Mouse (Mus musculus) stomach, embryonic 15.5 days (tissue): ENCODE results near the gene Aldh18a1. TPM values are rescaled to one million over a fixed set of nuclear protein-coding genes. Genes with fewer than 3 reads are reported as not detected.
"Not testable (repeated sequence)": the region's sequence is repeated elsewhere in the genome, so short reads cannot be mapped to it uniquely, and the experiment has no call there.

ENCODE experiments used
- ATAC-seq: fragments of 200-750 bp; cut with Nextera tagmentation; 2 replicates; pipeline ENCODE4 v1.8.0; 2017; ENCODE audit warnings: low read depth, moderate number of reproducible peaks, moderate TSS enrichment; ENCODE audit not compliant: insufficient read depth, low FRiP score
- H3K27ac ChIP-seq: fragments of 300-500 bp; sonication (generic); 2 replicates; pipeline ENCODE4 v1.5.1; 2015; ENCODE audit warnings: mild to moderate bottlenecking, inconsistent platforms
- H3K27me3 ChIP-seq: fragments of 300-500 bp; sonication (generic); replicated peaks from 2 replicates; pipeline ENCODE4 v1.6.1; 2015; ENCODE audit warnings: inconsistent platforms
- H3K36me3 ChIP-seq: fragments of 300-500 bp; sonication (generic); 2 replicates; pipeline ENCODE4 v1.6.1; 2015; ENCODE audit warnings: inconsistent platforms
- H3K4me1 ChIP-seq: fragments of 300-500 bp; sonication (generic); 2 replicates; pipeline ENCODE4 v1.6.1; 2015; ENCODE audit warnings: inconsistent platforms
- H3K4me2 ChIP-seq: fragments of 300-500 bp; sonication (generic); 2 replicates; pipeline ENCODE4 v1.6.1; 2015; ENCODE audit warnings: mild to moderate bottlenecking, inconsistent platforms
- H3K4me3 ChIP-seq: fragments of 300-500 bp; sonication (generic); replicated peaks from 2 replicates; pipeline ENCODE4 v1.5.1; 2015; ENCODE audit warnings: inconsistent platforms
- H3K9ac ChIP-seq: fragments of 300-500 bp; sonication (generic); 2 replicates; pipeline ENCODE4 v1.6.1; 2015; ENCODE audit warnings: inconsistent platforms
- H3K9me3 ChIP-seq: fragments of 300-500 bp; sonication (generic); 2 replicates; pipeline ENCODE4 v1.6.1; 2016; ENCODE audit warnings: inconsistent platforms
- WGBS: fragments of 180-500 bp; shearing (Covaris S2); methylation state at CpG from one replicate; pipeline ENCODE4 v1.1.7; 2015; 5-methylcytosine and 5-hydroxymethylcytosine counted together
- polyA plus RNA-seq: library from polyadenylated mRNA; unstranded; fragments of >200 nt; fragmentation: Nextera tagmentation; extraction: Ambion mirVana; gene quantifications from 2 replicates; pipeline ENCODE4 v1.2.1, GENCODE M21; 2015

Gene Aldh18a1
- polyA plus RNA-seq, 1 experiment from 2014 or later, result 99.9 TPM

DNA sequence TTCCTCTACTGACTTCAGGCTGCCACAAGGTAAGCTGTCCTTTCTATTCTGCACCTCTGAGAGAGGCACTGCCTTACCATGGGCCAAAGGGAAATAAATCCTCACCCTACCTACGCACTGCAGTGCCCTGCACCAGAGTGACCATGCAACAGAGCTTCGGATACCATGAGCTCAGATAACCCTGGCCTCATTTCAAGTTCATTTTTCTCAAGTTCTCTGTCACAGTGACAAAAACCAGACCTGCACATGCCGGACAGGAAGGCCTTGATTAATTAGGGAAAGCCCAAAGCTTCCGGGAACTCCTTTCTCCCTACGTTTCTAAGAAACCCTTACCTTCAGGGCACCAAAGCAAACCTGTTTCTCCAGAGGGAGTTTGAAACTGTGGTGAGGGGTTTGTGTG, 6.6 kb downstream of the Aldh18a1 start:
- WGBS, result 41% methylated on average over 5 of the region's 5 CpGs
- no peak overlapping the region for H3K4me3 ChIP-seq
- no peak for ATAC-seq
- peak overlapping the region; percentile 0; the same call in 1 of the 2 replicates for H3K27ac ChIP-seq
- no peaks in the 10 kb centered on the region for H3K9me3 ChIP-seq
- 0 out of 2 replicates have a peak, but pooled peaks cover under 1% of the 10 kb centered on the region for H3K4me1 ChIP-seq
- H3K4me2 ChIP-seq, result no peak overlapping the region
- H3K36me3 ChIP-seq, result peaks cover 12% of the 10 kb centered on the region
- no peak overlapping the region for H3K9ac ChIP-seq
- H3K27me3 ChIP-seq, result no peaks in the 10 kb centered on the region

GRCm38 (mm10) chr19:40580902-40581301, 7.4 kb downstream of the Aldh18a1 start:
- 0 out of 2 replicates have a peak, but pooled peaks have one; percentile 42 for ATAC-seq
- no peak overlapping the region for H3K27ac ChIP-seq

GRCm38 (mm10) chr19:40575438-40575837, 12.8 kb downstream of the Aldh18a1 start:
- no peaks in the 10 kb centered on the region for H3K27me3 ChIP-seq
- no peak overlapping the region for H3K9ac ChIP-seq
- 48% methylated on average over 5 of the region's 5 CpGs for WGBS
- peak; percentile 84 for ATAC-seq
- H3K4me2 ChIP-seq, result no peak overlapping the region
- peak overlapping the region; percentile 51; the same call in 1 of the 2 replicates for H3K27ac ChIP-seq
- H3K4me1 ChIP-seq, result no peaks in the 10 kb centered on the region
- H3K9me3 ChIP-seq, result no peaks in the 10 kb centered on the region
- H3K36me3 ChIP-seq, result peaks cover 53% of the 10 kb centered on the region
- H3K4me3 ChIP-seq, result no peak overlapping the region

More at GRCm38 (mm10) chr19:40580902-40581301, 7.4 kb downstream of the Aldh18a1 start:
- 65% methylated on average over 2 of the region's 2 CpGs for WGBS
- Histone ChIP-seq H3K36me3 (peaks cover 15% of the 10 kb centered on the region), H3K9me3 (no peaks in the 10 kb centered on the region), H3K4me1 (no peaks in the 10 kb centered on the region), H3K4me3 (no peak overlapping the region), H3K27me3 (no peaks in the 10 kb centered on the region), H3K9ac (no peak overlapping the region), H3K4me2 (no peak overlapping the region)

DNA sequence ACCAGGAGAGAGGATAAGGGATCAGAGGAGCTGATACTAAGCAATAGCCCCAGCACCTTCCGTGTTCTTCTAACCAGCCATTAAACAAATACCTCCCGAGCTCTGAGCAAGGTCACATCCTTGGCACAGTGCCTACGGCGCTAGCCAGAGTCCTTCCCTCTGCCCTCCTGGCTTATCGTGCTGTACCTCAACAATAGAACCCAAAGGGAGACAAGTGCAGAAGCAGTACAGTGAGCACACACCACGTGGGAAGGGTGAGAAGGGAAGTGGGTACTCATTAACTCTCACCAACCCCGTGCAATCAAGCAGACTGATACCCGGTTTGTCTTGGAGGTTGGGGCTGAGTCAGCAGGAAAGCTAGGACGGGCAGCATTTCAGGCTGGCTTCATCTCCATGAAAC, 17.5 kb downstream of the Aldh18a1 start:
- peak; percentile 89 for ATAC-seq
- H3K27me3 ChIP-seq, result no peaks in the 10 kb centered on the region
- peaks cover 73% of the 10 kb centered on the region for H3K36me3 ChIP-seq
- no peaks in the 10 kb centered on the region for H3K4me1 ChIP-seq
- WGBS, result 83% methylated on average over 9 of the region's 9 CpGs
- H3K4me2 ChIP-seq, result no peak overlapping the region
- H3K4me3 ChIP-seq, result no peak overlapping the region
- H3K9ac ChIP-seq, result no peak overlapping the region
- no peaks in the 10 kb centered on the region; the same call in 1 of the 2 replicates for H3K9me3 ChIP-seq
- peak overlapping the region; percentile 64; the same call in 1 of the 2 replicates for H3K27ac ChIP-seq

DNA sequence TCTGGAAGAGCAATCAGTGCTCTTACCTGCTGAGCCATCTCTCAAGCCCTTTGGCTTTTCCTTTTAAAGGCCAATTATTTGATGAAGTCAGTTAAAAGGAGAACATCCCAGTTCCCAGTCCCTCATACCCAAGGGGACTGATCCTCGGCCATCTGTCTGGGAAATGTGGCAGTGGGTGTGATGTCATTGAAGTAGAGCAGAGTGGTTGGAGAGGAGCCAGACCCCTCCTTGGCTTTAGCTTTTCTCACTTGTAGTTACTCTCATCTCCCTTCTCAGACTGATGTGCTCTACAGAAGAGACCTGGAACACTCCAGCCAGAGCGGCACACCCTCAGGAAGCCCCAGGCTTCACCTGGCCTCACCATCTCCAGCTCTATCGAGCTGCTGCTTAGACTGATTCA, 20.6 kb downstream of the Aldh18a1 start:
- H3K9me3 ChIP-seq, result no peaks in the 10 kb centered on the region; the same call in 1 of the 2 replicates
- no peak overlapping the region for H3K4me2 ChIP-seq
- no peak overlapping the region for H3K4me3 ChIP-seq
- no peak overlapping the region for H3K9ac ChIP-seq
- ATAC-seq, result no peak
- peaks cover 56% of the 10 kb centered on the region for H3K36me3 ChIP-seq
- H3K4me1 ChIP-seq, result no peaks in the 10 kb centered on the region
- no peaks in the 10 kb centered on the region for H3K27me3 ChIP-seq
- 82% methylated on average over 3 of the region's 3 CpGs for WGBS
- no peak overlapping the region for H3K27ac ChIP-seq

- H3K4me3 ChIP-seq, result no peak overlapping the region
- H3K36me3 ChIP-seq, result peaks cover 34% of the 10 kb centered on the region
- H3K4me1 ChIP-seq, result no peaks in the 10 kb centered on the region
- ATAC-seq, result no peak
- no peaks in the 10 kb centered on the region for H3K27me3 ChIP-seq
- H3K9me3 ChIP-seq, result no peaks in the 10 kb centered on the region
- H3K27ac ChIP-seq, result no peak overlapping the region
- 75% methylated on average over 10 of the region's 10 CpGs for WGBS
- no peak overlapping the region for H3K9ac ChIP-seq
- H3K4me2 ChIP-seq, result no peak overlapping the region
Observed at GRCm38 (mm10) chr19:40563880-40564645, 24.2 kb downstream of the Aldh18a1 start.

GRCm38 (mm10) chr19:40561521-40561920, 26.7 kb downstream of the Aldh18a1 start:
- H3K36me3 ChIP-seq, result peaks cover 35% of the 10 kb centered on the region
- 66% methylated on average over 15 of the region's 31 CpGs for WGBS
- not testable (repeated sequence) for ATAC-seq

DNA sequence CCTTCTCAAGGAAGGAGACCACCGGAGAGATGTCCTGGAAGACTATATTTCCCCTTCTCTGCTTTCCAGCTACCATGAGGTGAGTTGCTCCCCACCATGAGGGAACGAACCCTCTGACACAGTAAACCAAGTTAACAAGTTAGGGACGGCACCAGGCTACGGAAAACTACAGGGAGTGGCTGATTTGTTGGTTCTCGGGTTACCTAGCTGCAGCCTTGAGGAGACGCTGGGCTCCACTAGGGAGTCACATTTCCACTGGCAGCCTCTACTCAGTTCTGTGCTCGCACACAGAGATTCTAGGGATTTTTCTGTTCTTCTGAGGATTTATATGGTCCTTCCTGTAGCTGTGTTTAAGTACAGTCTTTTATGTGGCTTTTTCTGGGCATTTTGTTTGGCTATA, 32.2 kb downstream of the Aldh18a1 start:
- Histone ChIP-seq H3K9me3 (no peaks in the 10 kb centered on the region), H3K27ac (no peak overlapping the region), H3K27me3 (no peaks in the 10 kb centered on the region), H3K9ac (no peak overlapping the region), H3K4me2 (no peak overlapping the region), H3K4me3 (no peak overlapping the region), H3K36me3 (peaks cover 45% of the 10 kb centered on the region), H3K4me1 (0 out of 2 replicates have a peak, but pooled peaks cover 3% of the 10 kb centered on the region)
- WGBS, result 83% methylated on average over 7 of the region's 7 CpGs
- no peak for ATAC-seq

More at GRCm38 (mm10) chr19:40561521-40561920, 26.7 kb downstream of the Aldh18a1 start:
- not testable (repeated sequence) for H3K27ac ChIP-seq, H3K9me3 ChIP-seq, H3K9ac ChIP-seq, H3K4me2 ChIP-seq, H3K27me3 ChIP-seq, H3K4me1 ChIP-seq, H3K4me3 ChIP-seq

DNA sequence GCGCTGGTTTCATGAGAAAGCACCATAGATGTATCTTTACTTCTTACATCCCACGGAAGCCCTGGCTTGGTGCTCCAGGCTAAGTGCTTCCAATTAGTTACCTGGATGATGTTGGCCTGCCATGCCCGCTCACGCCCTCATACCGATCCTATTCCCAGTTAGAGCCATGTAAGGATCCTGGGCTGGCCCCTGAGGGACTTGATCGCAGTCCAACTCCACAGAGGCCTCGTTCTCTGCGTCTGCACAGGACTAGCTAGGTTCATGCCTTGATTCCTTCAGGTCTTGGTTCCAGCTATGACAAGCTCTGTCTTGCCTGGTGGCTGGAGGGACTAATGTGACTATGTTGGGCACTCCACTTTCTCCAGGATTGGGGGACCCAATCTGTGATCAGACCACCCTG, 33.1 kb downstream of the Aldh18a1 start:
- no peak for ATAC-seq
- no peaks in the 10 kb centered on the region for H3K27me3 ChIP-seq
- no peak overlapping the region for H3K4me2 ChIP-seq
- 0 out of 2 replicates have a peak, but pooled peaks cover 3% of the 10 kb centered on the region for H3K4me1 ChIP-seq
- H3K9me3 ChIP-seq, result no peaks in the 10 kb centered on the region
- H3K4me3 ChIP-seq, result no peak overlapping the region
- WGBS, result 94% methylated on average over 8 of the region's 8 CpGs
- H3K9ac ChIP-seq, result no peak overlapping the region
- peak overlapping the region; percentile 32; the same call in 1 of the 2 replicates for H3K27ac ChIP-seq
- peaks cover 45% of the 10 kb centered on the region for H3K36me3 ChIP-seq

GRCm38 (mm10) chr19:40554343-40554742, 33.9 kb downstream of the Aldh18a1 start:
- Histone ChIP-seq H3K9me3 (no peaks in the 10 kb centered on the region), H3K36me3 (peaks cover 45% of the 10 kb centered on the region), H3K4me3 (no peak overlapping the region), H3K4me2 (no peak overlapping the region), H3K9ac (no peak overlapping the region; the same call in 1 of the 2 replicates), H3K27me3 (no peaks in the 10 kb centered on the region), H3K4me1 (0 out of 2 replicates have a peak, but pooled peaks cover 3% of the 10 kb centered on the region), H3K27ac (peak overlapping the region; percentile 32; the same call in 1 of the 2 replicates)
- 64% methylated on average over 11 of the region's 11 CpGs for whole genome bisulfite sequencing
- no peak for ATAC-seq

- H3K27ac ChIP-seq, result peak overlapping the region; percentile 32; the same call in 1 of the 2 replicates
- no peak for ATAC-seq
- no peaks in the 10 kb centered on the region for H3K9me3 ChIP-seq
- peaks cover 45% of the 10 kb centered on the region for H3K36me3 ChIP-seq
- H3K4me3 ChIP-seq, result no peak overlapping the region
- H3K27me3 ChIP-seq, result no peaks in the 10 kb centered on the region
- 60% methylated on average over 6 of the region's 6 CpGs for WGBS
- no peak overlapping the region for H3K4me2 ChIP-seq
- H3K9ac ChIP-seq, result no peak overlapping the region
- H3K4me1 ChIP-seq, result 0 out of 2 replicates have a peak, but pooled peaks cover 3% of the 10 kb centered on the region
Observed at GRCm38 (mm10) chr19:40553849-40554248, 34.4 kb downstream of the Aldh18a1 start.
